8 mouse cellular contexts compared by ENCODE assay signal in the genomic region with DNA sequence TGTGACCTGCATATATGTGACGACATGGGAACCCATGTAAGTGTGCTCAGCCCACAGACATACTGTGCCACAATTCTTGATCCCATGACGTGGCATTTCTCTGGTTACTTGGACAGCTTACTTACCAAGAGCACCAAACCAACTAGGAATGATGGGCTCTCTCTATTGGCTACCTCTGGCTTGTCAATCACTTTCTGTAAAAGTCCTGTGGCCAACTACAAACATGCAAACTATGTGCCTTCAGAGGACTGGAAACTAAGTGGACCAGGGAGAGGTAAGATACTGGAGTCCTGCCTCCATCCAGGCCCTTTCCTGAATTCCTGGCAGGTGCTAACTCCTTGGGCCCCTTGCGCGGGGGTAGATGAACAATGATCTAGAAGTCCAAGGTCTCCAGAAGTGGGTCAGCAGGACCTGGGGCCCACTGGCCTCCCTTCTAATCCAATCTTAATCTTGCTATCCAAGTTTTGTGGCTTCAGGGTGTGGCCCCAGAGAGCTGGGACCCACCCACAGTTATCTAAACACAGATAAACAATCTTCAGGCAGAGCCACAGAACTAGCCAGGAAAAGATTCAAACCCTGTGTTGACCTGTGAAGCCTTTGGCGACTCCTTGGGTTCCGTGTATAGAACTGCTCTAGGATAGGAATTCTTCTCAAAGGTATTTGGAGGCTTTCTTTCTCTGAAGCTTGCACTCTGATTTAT.
DNase-seq lines count a peak whose midpoint lies in the region; ATAC-seq and TF ChIP-seq lines count a peak whose summit lies in the region.

No protein-coding gene starts in this region.

- H3K4me2 ChIP-seq in forebrain, embryonic 15.5 days (replicated peaks), result no peak overlapping the region
- H3K4me2 ChIP-seq in embryonic facial prominence, embryonic 13.5 days, result peak overlapping the region; percentile 33; the same call in 1 of the 2 replicates
- peak overlapping the region; percentile 43 for H3K4me2 ChIP-seq in lung, postnatal 0 days (replicated peaks; ENCODE audit: low read depth, low read length)

- no peak for TF ChIP-seq POLR2A in lung, adult 2 months (IDR thresholded peaks at IDR 0.05; ENCODE audit: borderline replicate concordance, extremely low read depth, low read depth, low read length)

- no peak for DNase-seq in forebrain, embryonic 10.5 days (ENCODE audit: extremely low spot score, low spot score)
- DNase-seq in lung, adult 2 months, result no peak
- no peak for DNase-seq in lung, postnatal 25 days (ENCODE audit: low spot score)
- DNase-seq in lung, postnatal 0 days (ENCODE audit: low spot score), result no peak
- no peak for DNase-seq in layer of hippocampus, postnatal 14 days (ENCODE audit: low spot score in 2 of 2)
- no peak for DNase-seq in right cerebral cortex, postnatal 14 days

- 0 out of 2 replicates have a peak, but pooled peaks cover 5% of the 10 kb centered on the region for H3K27me3 ChIP-seq in forebrain, embryonic 10.5 days (ENCODE audit: poor library complexity, severe bottlenecking)
- H3K27me3 ChIP-seq in forebrain, embryonic 15.5 days, result no peaks in the 10 kb centered on the region
- H3K27me3 ChIP-seq in embryonic facial prominence, embryonic 13.5 days, result no peaks in the 10 kb centered on the region
- H3K27me3 ChIP-seq in lung, postnatal 0 days (replicated peaks; ENCODE audit: insufficient read depth, low read length), result no peaks in the 10 kb centered on the region

- H3K4me1 ChIP-seq in forebrain, embryonic 10.5 days, result peaks cover 42% of the 10 kb centered on the region
- no peaks in the 10 kb centered on the region for H3K4me1 ChIP-seq in forebrain, embryonic 15.5 days
- H3K4me1 ChIP-seq in lung, adult 2 months (ENCODE audit: control insufficient read depth, insufficient read depth, low read length), result peaks cover 17% of the 10 kb centered on the region
- H3K4me1 ChIP-seq in embryonic facial prominence, embryonic 13.5 days, result peaks cover 36% of the 10 kb centered on the region
- H3K4me1 ChIP-seq in lung, postnatal 0 days (ENCODE audit: insufficient read depth, low read depth, low read length), result peaks cover 22% of the 10 kb centered on the region; the same call in 1 of the 2 replicates

- no peak for ATAC-seq in forebrain, embryonic 15.5 days (replicated peaks)
- no peak for ATAC-seq in embryonic facial prominence, embryonic 13.5 days (ENCODE audit: insufficient number of reproducible peaks, insufficient read depth, low FRiP score, low TSS enrichment, low read depth)
- no peak for ATAC-seq in lung, postnatal 0 days

- no peaks in the 10 kb centered on the region for H3K9me3 ChIP-seq in forebrain, embryonic 10.5 days
- H3K9me3 ChIP-seq in forebrain, embryonic 15.5 days, result no peaks in the 10 kb centered on the region
- no peaks in the 10 kb centered on the region for H3K9me3 ChIP-seq in embryonic facial prominence, embryonic 13.5 days
- H3K9me3 ChIP-seq in lung, postnatal 0 days (ENCODE audit: low read length), result no peaks in the 10 kb centered on the region

- TF ChIP-seq EP300 in lung, postnatal 0 days (IDR thresholded peaks at IDR 0.05), result peak; percentile 50

- H3K4me3 ChIP-seq in forebrain, embryonic 10.5 days, result no peak overlapping the region
- no peak overlapping the region for H3K4me3 ChIP-seq in forebrain, embryonic 15.5 days
- peak overlapping the region; percentile 16 for H3K4me3 ChIP-seq in lung, adult 2 months (replicated peaks; ENCODE audit: extremely low read depth, low read depth, low read length)
- H3K4me3 ChIP-seq in embryonic facial prominence, embryonic 13.5 days, result no peak overlapping the region
- H3K4me3 ChIP-seq in lung, postnatal 0 days (ENCODE audit: low read depth, low read length), result peak overlapping the region; percentile 22; the same call in 1 of the 2 replicates

- H3K36me3 ChIP-seq in forebrain, embryonic 10.5 days (replicated peaks), result no peaks in the 10 kb centered on the region
- H3K36me3 ChIP-seq in forebrain, embryonic 15.5 days, result no peaks in the 10 kb centered on the region
- H3K36me3 ChIP-seq in embryonic facial prominence, embryonic 13.5 days, result no peaks in the 10 kb centered on the region
- H3K36me3 ChIP-seq in lung, postnatal 0 days (ENCODE audit: insufficient read depth, low read length), result no peaks in the 10 kb centered on the region

- peak overlapping the region; percentile 15; the same call in 1 of the 2 replicates for H3K27ac ChIP-seq in forebrain, embryonic 10.5 days
- no peak overlapping the region for H3K27ac ChIP-seq in forebrain, embryonic 15.5 days (replicated peaks)
- H3K27ac ChIP-seq in embryonic facial prominence, embryonic 13.5 days, result no peak overlapping the region
- H3K27ac ChIP-seq in lung, postnatal 0 days (ENCODE audit: low read length), result 0 out of 2 replicates have a peak overlapping the region, but pooled peaks have one; percentile 4

- no peak overlapping the region for H3K9ac ChIP-seq in forebrain, embryonic 15.5 days (replicated peaks)
- H3K9ac ChIP-seq in embryonic facial prominence, embryonic 13.5 days, result no peak overlapping the region
- no peak overlapping the region for H3K9ac ChIP-seq in lung, postnatal 0 days (replicated peaks; ENCODE audit: low read depth)

- 89% methylated on average over 6 of the region's 6 CpGs for WGBS in forebrain, embryonic 10.5 days
- 88% methylated on average over 6 of the region's 6 CpGs for WGBS in forebrain, embryonic 15.5 days
- WGBS in lung, adult 2 months, result 62% methylated on average over 6 of the region's 6 CpGs
- 81% methylated on average over 6 of the region's 6 CpGs for WGBS in embryonic facial prominence, embryonic 13.5 days
- WGBS in lung, postnatal 0 days, result 73% methylated on average over 6 of the region's 6 CpGs

- no peak for TF ChIP-seq CTCF in lung, adult 2 months (IDR thresholded peaks at IDR 0.05; ENCODE audit: insufficient read depth, low read length)
- TF ChIP-seq CTCF in lung, postnatal 0 days (IDR thresholded peaks at IDR 0.05), result no peak

Comparison
In these comparisons a context has a peak if more than half of its experiments do, and no peak if none do; other contexts are left out.
1. H3K27ac ChIP-seq: peak in forebrain, embryonic 10.5 days (single experiment) and lung, postnatal 0 days (single experiment); none in forebrain, embryonic 15.5 days (single experiment) and embryonic facial prominence, embryonic 13.5 days (single experiment).
2. H3K4me3 ChIP-seq: peak in lung, adult 2 months (single experiment) and lung, postnatal 0 days (single experiment); none in forebrain, embryonic 10.5 days (single experiment), forebrain, embryonic 15.5 days (single experiment) and embryonic facial prominence, embryonic 13.5 days (single experiment).